Mouse (Mus musculus) megakaryocyte progenitor cell, adult 5-6 weeks (primary cell): ENCODE measurements around the gene Dnaja4. TPM values are rescaled to one million over a fixed set of nuclear protein-coding genes. Genes with fewer than 3 reads are reported as not detected.
"Not testable (repeated sequence)": the region's sequence is repeated elsewhere in the genome, so short reads cannot be mapped to it uniquely, and the experiment has no call there.

Experiments used
- ATAC-seq: replicated peaks from 2 replicates; pipeline ENCODE4 v1.8.0; 2016; ENCODE audit warnings: mild to moderate bottlenecking, moderate TSS enrichment, inconsistent platforms; ENCODE audit not compliant: poor library complexity
- total RNA-seq, 2 experiments: library from RNA; stranded (forward) in 1 of 2; stranded (reverse) in 1 of 2; fragments of 157-497, 149-512 nt in 1 of 2; fragments of 200-1000 nt in 1 of 2; gene quantifications; 2 replicates each; pipeline versions ENCODE4 v1.2.3 to v1.2.4; 2015 to 2017

Gene Dnaja4
- total RNA-seq (2015) = 0.51 and 1.4 TPM in 2 replicates
- 1.3 and 1.8 TPM in 2 replicates for total RNA-seq (2017)

DNA sequence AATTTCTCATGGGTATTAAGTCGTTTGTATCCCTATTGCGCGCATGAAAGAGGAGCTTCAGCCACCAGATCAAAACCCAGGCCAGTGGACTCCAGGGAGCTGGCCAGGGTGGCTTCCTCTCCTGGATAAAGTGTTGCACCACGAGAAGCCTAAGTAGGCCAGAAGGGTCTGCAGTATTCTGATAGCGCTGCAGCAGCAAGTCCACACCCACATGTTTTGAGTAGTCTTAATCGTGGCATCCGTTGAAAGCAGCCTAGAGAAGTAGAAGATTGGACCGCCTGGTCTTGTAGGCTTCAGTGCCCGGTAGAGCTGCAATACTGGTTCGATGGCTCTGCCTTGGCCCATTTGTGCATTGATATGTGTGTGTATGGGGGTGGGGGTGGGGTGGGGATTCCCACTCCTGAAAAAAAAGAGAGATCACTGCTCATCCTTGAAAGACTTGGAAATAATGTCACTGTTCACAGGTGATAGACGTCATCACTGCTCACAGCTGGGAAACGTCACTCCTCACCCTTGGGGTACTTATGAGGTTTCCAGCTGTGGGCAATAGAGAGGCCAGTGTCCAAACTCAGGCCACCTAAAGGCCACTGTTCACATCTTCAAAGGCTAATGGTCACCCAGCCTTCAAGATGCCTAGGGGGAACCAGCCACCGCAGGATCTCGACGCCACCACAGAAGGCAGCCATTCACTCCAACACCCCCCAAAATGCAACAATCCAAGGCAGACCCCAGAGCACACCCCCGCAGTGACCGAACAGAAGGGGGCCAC is at the start of gene Dnaja4:
TSS of gene Dnaja4 (plus strand) at position 556 of the 769 bp plus-strand sequence.
- ATAC-seq = peak; percentile 87

GRCm38 (mm10) chr9:54649360-54649759 is 49.3 kb upstream of the Dnaja4 start:
- ATAC-seq = peak; percentile 23; the same call in 1 of the 2 replicates

GRCm38 (mm10) chr9:54652778-54653177 is 45.9 kb upstream of the Dnaja4 start:
- ATAC-seq = no peak

DNA sequence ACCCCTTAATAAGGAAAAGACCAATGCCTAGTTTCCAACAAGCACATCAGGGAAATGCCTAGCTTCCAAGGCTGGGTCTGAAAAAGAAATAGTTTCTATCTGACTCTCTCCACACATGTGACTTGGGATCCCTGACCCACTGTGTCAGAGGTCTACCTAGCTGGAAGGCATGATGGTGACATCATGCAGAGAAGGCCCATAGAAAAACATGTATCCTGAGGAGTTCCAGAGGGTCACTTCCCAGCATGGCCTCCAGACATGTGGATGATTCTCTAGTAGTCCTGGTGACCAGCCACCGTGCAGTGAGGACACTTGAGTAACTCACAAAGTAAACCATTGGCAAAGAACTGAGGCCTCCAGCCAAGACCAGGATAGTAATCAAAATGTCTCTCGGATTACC is 42.8 kb upstream of the Dnaja4 start:
- ATAC-seq = no peak

DNA sequence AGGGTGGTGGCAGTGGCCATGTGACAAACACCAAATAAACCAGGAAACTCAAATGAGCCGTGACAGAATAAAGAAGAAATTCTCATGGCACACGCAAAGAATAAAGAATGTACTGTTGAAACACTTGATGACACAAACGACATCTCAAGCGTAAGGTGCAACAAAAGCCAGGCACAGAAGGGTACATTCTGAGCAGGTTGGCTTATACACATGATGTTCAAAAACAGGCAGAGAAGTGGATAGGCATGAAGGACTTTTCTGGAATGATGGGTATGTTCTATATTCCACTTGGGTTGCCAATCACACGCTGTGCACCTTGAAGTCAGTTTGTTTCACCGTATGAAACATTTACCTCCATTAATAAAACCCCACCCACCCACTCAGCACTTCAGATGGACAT is 42.3 kb upstream of the Dnaja4 start:
- ATAC-seq = no peak

DNA sequence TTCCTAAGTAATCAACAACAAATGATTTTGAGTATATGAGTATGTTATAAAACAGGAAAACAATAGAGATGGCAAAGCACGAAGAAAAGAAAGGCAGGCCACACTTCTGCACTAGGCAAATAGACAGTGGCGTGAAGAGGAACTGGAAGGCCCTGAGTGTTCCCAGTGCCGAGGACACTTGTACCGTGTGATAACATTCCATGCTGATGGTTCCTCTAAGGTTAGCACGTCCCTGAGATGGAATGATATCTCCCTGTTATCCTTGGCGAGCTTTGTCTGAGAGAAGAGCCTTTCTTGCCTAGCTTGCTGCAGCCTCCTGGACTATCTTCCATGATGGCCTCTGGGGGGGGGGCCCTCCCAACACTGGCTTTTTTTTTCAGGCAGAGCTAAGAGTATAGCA is 39.9 kb upstream of the Dnaja4 start:
- ATAC-seq = no peak

DNA sequence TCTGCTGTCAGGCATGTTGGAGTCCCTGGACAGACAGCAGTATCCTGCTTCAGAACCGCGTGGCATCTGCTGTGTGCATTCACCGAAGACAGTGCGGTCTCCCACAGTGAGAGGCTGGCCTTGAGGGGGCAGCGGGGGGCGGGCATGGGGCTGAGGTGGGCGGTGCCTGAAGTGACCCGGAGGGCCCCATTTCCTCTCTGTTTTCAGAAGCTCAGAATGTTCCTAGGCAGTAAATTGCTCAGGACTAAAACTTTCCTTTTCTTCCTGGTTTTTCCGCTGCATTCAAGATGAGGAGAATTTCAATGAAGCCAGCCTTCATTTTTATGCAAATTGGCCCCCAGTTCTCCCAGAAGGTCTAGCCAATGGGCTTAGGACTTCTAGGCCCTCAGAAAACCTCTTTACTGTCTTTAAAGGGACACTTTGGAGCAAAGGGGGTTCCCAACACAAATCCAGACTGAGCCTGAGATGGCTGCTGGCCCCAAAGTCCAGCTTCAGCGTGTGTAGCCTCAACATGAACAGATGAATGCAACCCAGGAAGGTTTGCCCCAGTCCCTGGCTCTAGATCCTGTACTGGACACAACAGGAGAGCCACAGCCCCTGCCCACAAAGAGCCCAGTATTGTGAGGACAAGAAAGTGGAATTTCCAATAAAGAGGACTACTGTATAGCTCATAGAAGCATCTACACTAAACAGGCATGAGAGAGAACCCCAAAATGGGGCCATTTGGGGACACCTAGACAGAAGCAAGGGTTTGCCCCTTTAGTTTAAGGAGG is 36.9 kb upstream of the Dnaja4 start, which contains the start of gene Acsbg1:
TSS of gene Acsbg1 (minus strand) at position 266 of the 773 bp plus-strand sequence.
- no peak for ATAC-seq

DNA sequence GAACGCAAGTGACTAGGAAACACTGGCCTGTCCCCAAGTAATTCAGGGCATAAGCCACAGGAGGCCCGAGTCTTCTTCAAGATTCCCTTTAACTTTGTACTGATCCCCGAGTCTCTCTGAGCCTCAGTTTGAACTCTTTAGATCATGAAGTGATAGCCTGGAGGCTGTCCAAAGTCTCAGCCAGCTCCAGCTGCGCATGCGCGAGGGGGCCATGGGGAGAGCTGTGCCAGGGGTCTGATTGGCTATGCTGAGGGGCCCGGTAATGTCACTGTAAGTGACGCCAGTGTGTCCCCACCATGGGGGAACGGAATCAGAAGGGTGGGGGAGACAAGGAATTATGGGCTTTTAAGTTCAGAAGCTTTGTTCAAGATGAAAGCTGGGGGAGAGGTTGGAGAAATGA is 34.3 kb upstream of the Dnaja4 start:
- ATAC-seq = no peak

DNA sequence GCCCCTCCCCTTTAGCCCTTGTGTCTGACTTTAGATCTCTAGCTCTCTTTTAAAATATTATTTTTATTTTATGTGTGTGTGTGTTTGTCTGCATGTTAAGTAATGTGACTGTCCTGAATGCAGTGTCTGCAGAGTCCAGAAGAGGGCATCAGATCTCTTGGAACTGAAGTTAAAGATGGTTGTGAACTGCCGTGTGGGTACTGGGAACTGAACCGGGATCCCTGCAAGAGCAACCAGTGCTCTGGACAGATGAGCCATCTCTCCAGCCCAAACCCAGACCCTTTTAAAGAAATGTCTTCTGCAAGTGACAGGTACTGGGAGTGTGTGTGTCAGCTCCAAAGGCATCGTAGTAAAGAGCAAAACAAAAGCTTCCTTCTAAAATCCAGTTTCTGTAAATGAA is 32.6 kb upstream of the Dnaja4 start:
- ATAC-seq = no peak

DNA sequence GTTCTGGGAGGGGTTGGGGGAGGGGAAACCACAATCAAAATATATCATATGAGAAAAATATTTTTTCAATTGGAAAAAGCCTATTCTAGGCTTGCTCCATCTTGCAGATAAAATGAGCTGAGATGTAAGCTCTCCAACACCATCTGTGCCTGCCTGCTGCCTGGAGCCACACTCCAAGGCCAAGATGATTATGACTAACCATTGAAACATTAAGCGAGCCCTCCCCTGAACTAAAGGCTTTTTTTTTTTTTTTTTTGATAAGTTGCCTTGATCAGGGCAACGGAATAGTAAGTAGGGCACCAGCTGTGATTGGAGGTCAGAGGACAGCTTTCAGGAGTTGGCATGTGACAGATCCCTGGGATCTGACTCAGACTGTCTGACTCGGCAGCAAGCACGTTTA is 30.2 kb upstream of the Dnaja4 start:
- no peak for ATAC-seq

- no peak for ATAC-seq
Observed at GRCm38 (mm10) chr9:54671962-54672361, 26.7 kb upstream of the Dnaja4 start.

DNA sequence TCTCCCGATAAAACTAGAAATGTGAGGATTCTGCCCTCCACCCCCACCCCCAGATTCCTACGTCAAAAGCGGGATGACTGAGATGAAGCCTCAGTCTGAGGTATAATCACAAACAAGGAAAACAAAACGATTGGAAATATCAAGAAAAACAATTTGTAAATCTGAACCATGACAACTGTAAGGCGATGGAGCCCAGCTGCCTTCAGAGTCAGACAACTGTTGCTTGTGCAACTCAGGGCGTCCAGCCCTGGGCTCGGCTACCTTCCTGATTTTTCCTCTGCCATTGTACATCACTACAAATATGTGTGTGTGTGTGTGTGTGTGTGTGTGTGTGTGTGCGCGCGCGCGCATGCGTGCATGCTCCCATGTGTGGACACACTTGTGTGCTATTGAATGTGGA is 24.8 kb upstream of the Dnaja4 start:
- ATAC-seq = no peak

DNA sequence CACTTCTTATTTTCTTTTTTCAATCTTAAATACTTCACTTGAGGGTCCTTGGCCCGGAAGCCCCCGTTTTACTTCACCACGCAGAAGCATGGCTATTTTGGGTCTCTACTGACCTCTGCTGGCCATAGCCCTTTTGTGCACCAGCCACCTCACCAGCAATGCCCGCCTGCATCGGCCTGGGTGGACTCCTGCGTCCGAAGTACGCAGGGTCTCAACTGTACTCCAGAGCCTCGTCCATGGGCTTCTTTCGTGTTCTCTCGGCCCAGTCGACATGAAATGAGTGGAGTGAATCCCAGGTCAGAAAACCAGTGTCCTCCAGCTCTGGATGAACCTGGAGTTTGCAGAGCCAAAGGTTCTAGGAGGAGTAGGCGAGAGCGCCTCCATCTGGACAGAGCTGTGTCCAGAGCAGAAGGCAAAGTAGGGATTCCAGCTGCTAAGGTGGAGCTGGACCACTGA is 22.1 kb upstream of the Dnaja4 start:
- peak; percentile 97 for ATAC-seq

DNA sequence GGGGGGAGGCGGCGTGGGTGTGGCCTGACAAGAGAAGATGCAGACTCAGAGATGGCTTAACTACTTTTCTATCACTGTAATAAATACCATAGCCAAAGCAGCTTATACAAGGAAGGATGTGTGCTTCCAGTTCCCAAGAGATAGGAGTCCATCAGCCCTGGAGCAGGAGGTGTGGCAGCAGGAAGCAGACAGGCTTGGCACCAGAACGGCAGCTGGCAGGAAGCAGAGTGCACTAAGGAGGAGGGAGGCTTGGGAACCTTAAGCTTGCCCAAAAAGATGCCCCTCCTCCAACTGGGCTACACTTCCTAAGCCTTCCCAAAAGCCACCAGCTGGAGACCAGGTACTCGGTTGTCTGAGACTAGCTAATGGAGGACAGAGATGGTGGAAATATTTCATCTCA is 15.8 kb upstream of the Dnaja4 start:
- ATAC-seq = no peak

GRCm38 (mm10) chr9:54683814-54684605 is 14.7 kb upstream of the Dnaja4 start:
- ATAC-seq = no peak

- no peak for ATAC-seq
Observed at GRCm38 (mm10) chr9:54687246-54688236, 11.1 kb upstream of the Dnaja4 start.

- no peak for ATAC-seq
Observed at GRCm38 (mm10) chr9:54689446-54689845, 9.2 kb upstream of the Dnaja4 start.

DNA sequence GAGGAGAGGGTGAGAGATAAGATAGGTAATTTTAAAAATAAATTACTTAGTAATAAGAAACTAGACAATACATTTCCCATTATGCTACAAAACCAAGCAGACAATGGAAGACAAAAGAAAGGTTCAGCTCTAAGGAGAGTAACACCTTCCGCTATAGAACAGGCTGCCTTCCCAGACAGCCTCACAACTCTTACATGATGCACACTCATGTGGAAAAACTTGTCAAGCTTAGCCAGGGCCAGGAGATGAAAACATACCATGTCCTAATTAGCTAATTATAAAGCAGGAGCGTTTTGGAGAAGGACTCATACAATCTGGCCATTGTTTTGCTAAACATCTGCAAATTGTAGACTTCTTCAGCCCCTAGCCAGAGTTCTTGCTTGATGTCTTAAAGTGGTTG is 8.0 kb upstream of the Dnaja4 start:
- ATAC-seq = not testable (repeated sequence)

DNA sequence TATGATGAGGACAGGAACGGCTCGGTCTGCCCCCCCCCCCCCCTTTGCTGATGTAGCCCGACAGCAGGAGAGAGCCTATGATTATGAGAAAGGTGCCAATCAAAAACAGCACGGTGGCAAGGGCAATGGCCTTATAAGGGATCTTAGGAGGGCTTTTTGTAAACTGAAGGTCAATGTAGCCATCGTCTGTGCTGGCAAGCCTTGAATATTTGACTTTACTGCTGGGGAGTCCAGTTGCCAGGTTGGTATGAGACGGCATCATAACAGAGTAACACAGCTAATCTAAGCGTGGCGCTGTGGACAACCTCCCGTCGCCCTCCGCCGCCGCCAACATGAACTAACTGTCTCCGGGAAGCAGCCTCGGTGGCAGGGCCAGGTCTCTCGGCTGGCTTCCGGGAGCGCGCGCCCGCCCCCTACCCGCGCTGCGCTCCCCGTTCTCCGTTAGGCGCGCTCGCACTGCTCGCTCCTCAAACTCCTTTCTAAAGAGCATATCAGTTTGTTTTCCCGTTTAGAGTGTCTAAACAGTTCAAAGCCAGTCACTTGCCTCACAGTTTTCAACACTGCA is 7.3 kb upstream of the Dnaja4 start:
- peak; percentile 99 for ATAC-seq

GRCm38 (mm10) chr9:54699087-54699344 is 343 bp downstream of the Dnaja4 start:
- ATAC-seq = no peak
